Mouse (Mus musculus) kidney, embryonic 16.5 days (tissue): ENCODE data around the gene Ugt1a2. TPM values are rescaled to one million over a fixed set of nuclear protein-coding genes. Genes with fewer than 3 reads are reported as not detected.

Experiments
- ATAC-seq: fragments of 200-750 bp; cut with Nextera tagmentation; 2 replicates; pipeline ENCODE4 v1.8.0; 2017; ENCODE audit warnings: moderate TSS enrichment; ENCODE audit not compliant: low FRiP score, low TSS enrichment
- H3K27ac ChIP-seq: fragments of 300-500 bp; sonication (generic); 2 replicates; pipeline ENCODE4 v1.5.1; 2014; ENCODE audit warnings: low read length
- H3K27me3 ChIP-seq: fragments of 300-500 bp; sonication (generic); 2 replicates; pipeline ENCODE4 v1.6.1; 2014; ENCODE audit warnings: low read length, control low read depth, mixed read lengths; ENCODE audit not compliant: insufficient read depth
- H3K36me3 ChIP-seq: fragments of 300-500 bp; sonication (generic); 2 replicates; pipeline ENCODE4 v1.6.1; 2014; ENCODE audit warnings: low read length, control low read depth, mixed read lengths; ENCODE audit not compliant: insufficient read depth
- H3K4me1 ChIP-seq: fragments of 300-500 bp; sonication (generic); 2 replicates; pipeline ENCODE4 v1.6.1; 2014; ENCODE audit warnings: low read length, control low read depth, mixed read lengths; ENCODE audit not compliant: insufficient read depth
- H3K4me2 ChIP-seq: fragments of 300-500 bp; sonication (generic); replicated peaks from 2 replicates; pipeline ENCODE4 v1.6.1; 2014; ENCODE audit warnings: low read depth, low read length
- H3K4me3 ChIP-seq: fragments of 300-500 bp; sonication (generic); 2 replicates; pipeline ENCODE4 v1.5.1; 2014; ENCODE audit warnings: mild to moderate bottlenecking, low read length
- H3K9ac ChIP-seq: fragments of 300-500 bp; sonication (generic); replicated peaks from 2 replicates; pipeline ENCODE4 v1.6.1; 2014; ENCODE audit warnings: low read length
- H3K9me3 ChIP-seq: fragments of 300-500 bp; sonication (generic); 2 replicates; pipeline ENCODE4 v1.6.1; 2016; ENCODE audit warnings: low read length, control low read depth
- WGBS: fragments of 180-500 bp; shearing (Covaris S2); extraction: QIAGEN DNeasy Blood & Tissue Kit; methylation state at CpG from one replicate; pipeline ENCODE4 v1.1.7; 2014; 5-methylcytosine and 5-hydroxymethylcytosine counted together
- polyA plus RNA-seq: library from polyadenylated mRNA; unstranded; fragments of >200 nt; fragmentation: Nextera tagmentation; extraction: Ambion mirVana; gene quantifications from 2 replicates; pipeline ENCODE4 v1.2.1, GENCODE M21; 2015

Gene Ugt1a2
- polyA plus RNA-seq, 1 experiment from 2014 or later, result 84.9 TPM

DNA sequence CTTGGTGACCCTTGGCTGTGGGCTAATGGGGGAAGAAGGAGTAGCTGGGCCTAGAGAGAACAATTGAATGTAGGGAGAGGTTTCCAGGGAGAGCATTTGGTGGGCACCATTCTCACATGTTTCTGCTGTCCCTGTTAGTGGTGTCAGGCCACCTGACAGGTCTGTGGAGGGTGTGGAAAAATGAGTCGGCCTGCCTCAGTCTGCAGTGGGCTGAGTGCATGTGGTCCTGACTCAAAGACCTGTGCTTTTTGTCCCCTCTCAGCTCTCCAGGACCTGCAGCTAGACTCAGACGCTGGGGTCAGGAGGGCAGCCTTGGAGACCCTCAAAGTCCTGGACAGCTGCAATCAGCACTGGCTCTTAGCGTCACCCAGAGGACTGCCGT, 59.2 kb downstream of the Ugt1a2 start:
- Histone ChIP-seq H3K27me3 (no peaks in the 10 kb centered on the region), H3K9me3 (peaks cover 19% of the 10 kb centered on the region), H3K4me2 (no peak overlapping the region), H3K36me3 (peaks cover 50% of the 10 kb centered on the region), H3K4me1 (peaks cover 17% of the 10 kb centered on the region), H3K9ac (no peak overlapping the region), H3K27ac (peak overlapping the region; percentile 3; the same call in 1 of the 2 replicates), H3K4me3 (no peak overlapping the region)
- whole genome bisulfite sequencing, result 73% methylated on average over 4 of the region's 4 CpGs
- ATAC-seq, result peak; percentile 7; the same call in 1 of the 2 replicates

DNA sequence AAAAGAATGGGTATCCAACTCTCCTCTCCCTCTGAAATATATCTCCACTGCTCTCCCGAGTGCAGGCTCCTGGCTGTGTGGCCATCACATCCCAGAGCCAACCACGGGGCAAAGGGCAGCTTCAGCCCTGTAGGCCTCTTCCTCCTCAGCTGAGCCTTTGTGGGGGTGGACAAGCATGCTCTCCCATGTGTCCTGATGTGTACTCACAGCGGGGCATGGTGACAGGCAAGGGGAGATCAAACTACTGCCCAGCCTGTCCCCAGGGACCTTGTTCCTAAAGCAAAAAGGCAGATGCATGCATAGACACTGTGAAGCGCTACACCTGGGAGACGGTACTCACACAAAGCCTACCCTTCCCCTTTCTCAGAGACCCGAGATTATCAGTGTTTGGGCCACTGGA, 59.7 kb downstream of the Ugt1a2 start:
- no peak overlapping the region for H3K4me3 ChIP-seq
- H3K4me1 ChIP-seq, result peaks cover 17% of the 10 kb centered on the region
- H3K4me2 ChIP-seq, result no peak overlapping the region
- no peak overlapping the region for H3K9ac ChIP-seq
- peaks cover 14% of the 10 kb centered on the region for H3K9me3 ChIP-seq
- H3K27ac ChIP-seq, result no peak overlapping the region
- no peaks in the 10 kb centered on the region for H3K27me3 ChIP-seq
- ATAC-seq, result peak; percentile 10; the same call in 1 of the 2 replicates
- H3K36me3 ChIP-seq, result peaks cover 55% of the 10 kb centered on the region
- 75% methylated on average over 6 of the region's 6 CpGs for whole genome bisulfite sequencing

DNA sequence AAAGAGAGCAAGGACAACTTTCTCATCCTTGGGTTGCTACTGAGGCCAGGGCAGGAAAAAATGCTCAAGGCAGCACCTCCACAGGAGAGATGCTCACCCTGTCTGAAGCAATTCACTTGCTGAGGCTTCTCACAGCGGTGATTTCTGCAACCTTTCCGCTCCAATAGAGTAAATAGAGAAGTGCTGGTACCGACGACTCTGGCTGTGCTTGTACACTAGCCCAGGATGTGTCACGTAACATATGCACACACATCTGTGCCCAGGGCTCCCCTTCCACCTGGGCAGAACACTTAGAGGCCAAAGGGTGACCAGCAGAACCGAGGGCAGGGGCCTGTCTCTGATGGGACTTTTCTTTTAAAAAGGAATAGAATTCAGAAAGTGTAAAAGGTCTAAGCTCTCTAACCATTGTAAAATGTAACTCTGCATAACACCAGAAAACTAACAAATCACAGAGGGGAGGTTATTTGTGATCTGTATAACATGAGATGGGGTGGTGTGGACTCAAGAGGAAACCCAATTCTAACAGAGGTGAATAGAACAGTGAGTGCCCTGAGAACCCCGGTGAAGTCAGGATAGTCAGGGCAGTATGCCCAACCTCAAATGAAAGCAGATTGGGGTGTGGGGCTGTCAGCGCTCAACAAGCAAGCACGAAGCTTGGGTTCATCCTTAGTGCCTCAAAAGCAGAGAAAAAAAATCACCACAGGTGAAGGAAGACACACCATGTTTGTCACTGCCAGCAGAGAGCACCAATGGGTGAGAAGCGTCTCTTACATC, 60.4 kb downstream of the Ugt1a2 start:
- Histone ChIP-seq H3K4me3 (no peak overlapping the region), H3K9me3 (peaks cover 8% of the 10 kb centered on the region), H3K4me2 (no peak overlapping the region), H3K36me3 (peaks cover 62% of the 10 kb centered on the region), H3K4me1 (peaks cover 17% of the 10 kb centered on the region), H3K9ac (no peak overlapping the region), H3K27me3 (no peaks in the 10 kb centered on the region), H3K27ac (no peak overlapping the region)
- no peak for ATAC-seq
- WGBS, result 83% methylated on average over 10 of the region's 10 CpGs

DNA sequence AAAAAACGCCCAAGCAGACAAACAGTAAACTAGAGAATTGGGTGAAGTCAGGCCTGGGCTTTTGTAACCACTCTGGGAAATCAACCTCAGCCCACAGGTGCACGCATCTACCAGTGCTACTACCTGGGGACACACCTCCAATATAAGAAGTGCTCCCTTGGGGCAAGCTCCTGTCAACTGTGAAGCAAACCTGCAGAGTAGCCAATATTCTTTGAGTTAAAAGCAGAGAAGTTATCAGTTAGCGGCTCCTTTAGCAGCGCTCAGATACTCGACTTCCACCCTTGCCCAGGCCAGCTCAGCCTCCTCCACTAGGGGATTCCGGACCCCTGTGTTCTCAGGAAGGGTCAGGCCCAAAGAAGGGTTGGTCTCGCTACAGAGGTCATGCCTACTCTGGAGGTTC, 61.3 kb downstream of the Ugt1a2 start:
- no peak overlapping the region for H3K4me2 ChIP-seq
- no peak overlapping the region for H3K4me3 ChIP-seq
- no peaks in the 10 kb centered on the region for H3K9me3 ChIP-seq
- H3K27me3 ChIP-seq, result no peaks in the 10 kb centered on the region
- H3K36me3 ChIP-seq, result peaks cover 71% of the 10 kb centered on the region
- ATAC-seq, result no peak
- 87% methylated on average over 7 of the region's 7 CpGs for WGBS
- H3K9ac ChIP-seq, result no peak overlapping the region
- H3K4me1 ChIP-seq, result peaks cover 17% of the 10 kb centered on the region
- H3K27ac ChIP-seq, result no peak overlapping the region

DNA sequence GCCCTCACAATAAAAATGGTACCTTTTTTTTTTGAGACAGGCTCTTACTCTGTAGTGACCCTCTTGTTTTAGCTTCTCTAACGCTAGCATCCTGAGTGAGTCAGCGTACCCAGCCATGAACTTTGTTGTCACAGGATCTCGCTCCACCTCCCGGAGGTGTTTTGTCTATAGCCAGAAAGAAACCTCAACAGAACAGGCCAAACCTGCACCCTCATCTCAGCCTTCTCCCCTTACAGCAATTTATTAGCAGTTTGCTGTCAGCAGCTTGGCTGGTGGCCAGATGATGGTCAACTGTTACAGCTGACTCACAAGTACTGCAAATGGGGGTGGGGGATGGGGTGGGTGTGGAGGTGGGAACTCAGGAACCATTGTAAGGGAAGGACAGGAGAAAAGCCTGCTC, 61.9 kb downstream of the Ugt1a2 start:
- WGBS, result 54% methylated on average over 4 of the region's 4 CpGs
- Histone ChIP-seq H3K9ac (no peak overlapping the region), H3K4me1 (peaks cover 17% of the 10 kb centered on the region), H3K4me3 (no peak overlapping the region), H3K36me3 (peaks cover 77% of the 10 kb centered on the region), H3K27ac (no peak overlapping the region), H3K9me3 (no peaks in the 10 kb centered on the region), H3K27me3 (no peaks in the 10 kb centered on the region), H3K4me2 (no peak overlapping the region)
- ATAC-seq, result no peak

DNA sequence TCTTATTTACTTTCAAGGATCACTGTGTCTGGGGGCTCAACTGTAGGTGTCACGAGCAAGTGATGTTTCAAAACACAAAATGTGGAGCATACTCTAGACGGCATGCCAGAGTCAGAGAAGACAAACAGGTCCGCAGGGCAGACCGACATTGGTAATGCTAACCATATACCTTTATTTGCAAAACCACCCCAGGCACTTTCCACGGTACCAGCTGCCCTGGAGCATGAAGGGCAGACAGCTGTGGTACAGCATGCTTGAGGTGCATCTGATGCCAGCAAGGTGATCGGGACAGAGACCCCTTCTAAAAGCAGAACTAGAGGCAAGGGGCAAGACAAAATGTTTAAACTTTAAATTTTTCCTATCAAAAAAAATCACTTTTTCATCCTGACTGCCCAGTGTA, 62.6 kb downstream of the Ugt1a2 start:
- no peaks in the 10 kb centered on the region for H3K27me3 ChIP-seq
- whole genome bisulfite sequencing, result 73% methylated on average over 6 of the region's 6 CpGs
- no peak overlapping the region for H3K9ac ChIP-seq
- H3K36me3 ChIP-seq, result peaks cover 84% of the 10 kb centered on the region
- no peak overlapping the region for H3K4me2 ChIP-seq
- H3K9me3 ChIP-seq, result no peaks in the 10 kb centered on the region
- H3K27ac ChIP-seq, result no peak overlapping the region
- no peak overlapping the region for H3K4me3 ChIP-seq
- H3K4me1 ChIP-seq, result peaks cover 17% of the 10 kb centered on the region
- ATAC-seq, result no peak

DNA sequence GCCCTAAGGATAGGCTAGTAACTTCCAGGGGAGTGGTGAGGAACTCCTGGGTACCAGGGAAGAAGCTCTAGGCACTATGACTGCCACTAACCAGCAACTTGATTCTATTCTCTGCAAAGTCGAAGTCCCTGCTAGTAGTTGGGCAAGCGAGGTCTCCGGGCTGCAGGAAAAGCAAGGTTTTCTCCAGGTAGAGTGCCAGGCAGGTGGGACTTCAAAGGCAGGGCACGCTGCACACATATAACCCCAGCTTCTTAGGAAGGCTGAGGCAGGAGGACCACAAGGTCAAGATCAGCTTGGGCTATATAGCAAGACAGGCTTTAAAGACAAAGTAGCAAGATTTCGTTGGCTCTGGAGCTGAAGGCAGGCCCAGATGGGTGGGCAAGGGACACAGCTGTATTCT, 63.4 kb downstream of the Ugt1a2 start:
- ATAC-seq, result no peak
- Histone ChIP-seq H3K4me1 (peaks cover 17% of the 10 kb centered on the region), H3K4me3 (no peak overlapping the region), H3K27ac (no peak overlapping the region), H3K27me3 (no peaks in the 10 kb centered on the region), H3K9ac (no peak overlapping the region), H3K4me2 (no peak overlapping the region), H3K36me3 (peaks cover 92% of the 10 kb centered on the region), H3K9me3 (no peaks in the 10 kb centered on the region)
- WGBS, result 92% methylated on average over 5 of the region's 5 CpGs

DNA sequence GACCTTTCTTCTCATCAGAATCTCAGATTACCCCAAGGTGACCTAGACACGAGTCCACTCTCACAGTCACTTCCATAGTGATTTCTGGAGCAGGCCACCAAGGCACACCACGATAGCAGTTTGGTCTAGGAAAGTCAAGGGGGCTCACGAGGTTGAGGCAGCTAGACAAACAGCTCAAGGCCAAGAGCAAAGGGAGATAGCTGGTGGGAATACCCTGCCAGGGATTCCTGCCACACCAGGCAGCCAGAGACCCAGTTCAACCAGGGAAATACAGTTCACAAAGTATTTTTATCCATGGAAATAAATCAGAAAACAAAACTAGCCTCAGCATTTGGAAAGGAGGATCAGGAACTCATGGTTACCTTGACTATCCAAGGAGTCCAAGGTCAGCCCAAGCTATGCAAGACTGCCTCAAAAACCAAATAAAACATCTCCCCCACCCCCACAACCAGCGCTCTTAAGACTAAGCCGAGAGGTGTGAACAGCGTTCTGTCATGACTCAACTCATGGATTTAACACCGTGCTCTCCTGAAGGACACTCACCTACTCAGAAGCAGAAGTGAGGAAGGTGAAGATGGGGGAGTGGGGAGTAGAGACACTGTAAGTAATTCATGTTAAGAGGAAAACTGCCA, 64.0 kb downstream of the Ugt1a2 start:
- 83% methylated on average over 7 of the region's 7 CpGs for WGBS
- Histone ChIP-seq H3K9ac (no peak overlapping the region), H3K9me3 (no peaks in the 10 kb centered on the region), H3K4me3 (no peak overlapping the region), H3K27me3 (no peaks in the 10 kb centered on the region), H3K4me2 (no peak overlapping the region), H3K36me3 (peaks cover 98% of the 10 kb centered on the region), H3K4me1 (peaks cover 13% of the 10 kb centered on the region), H3K27ac (no peak overlapping the region)
- ATAC-seq, result no peak

DNA sequence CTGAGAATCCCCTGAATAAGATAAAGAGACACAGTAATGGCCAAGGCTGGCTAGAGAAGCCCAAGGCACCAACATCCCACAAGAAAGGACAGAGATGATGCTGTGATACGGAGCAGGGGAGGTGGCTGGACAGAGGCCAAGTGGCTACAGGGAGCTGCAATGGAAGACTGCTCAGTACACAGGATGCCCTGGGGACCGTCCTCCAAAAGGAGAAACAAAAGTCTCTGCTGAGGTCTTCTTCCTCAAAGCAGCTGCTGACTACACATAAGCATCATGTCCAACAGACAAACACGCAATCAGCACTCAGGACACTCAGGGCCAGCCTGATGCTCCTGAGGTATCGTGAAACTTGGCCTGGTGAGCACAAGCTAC, 64.5 kb downstream of the Ugt1a2 start:
- H3K27me3 ChIP-seq, result no peaks in the 10 kb centered on the region
- H3K4me2 ChIP-seq, result no peak overlapping the region
- 79% methylated on average over 4 of the region's 4 CpGs for WGBS
- no peak overlapping the region for H3K9ac ChIP-seq
- H3K4me3 ChIP-seq, result no peak overlapping the region
- H3K27ac ChIP-seq, result no peak overlapping the region
- H3K9me3 ChIP-seq, result no peaks in the 10 kb centered on the region
- H3K4me1 ChIP-seq, result peaks cover 8% of the 10 kb centered on the region; the same call in 1 of the 2 replicates
- ATAC-seq, result no peak
- peaks cover 98% of the 10 kb centered on the region for H3K36me3 ChIP-seq

DNA sequence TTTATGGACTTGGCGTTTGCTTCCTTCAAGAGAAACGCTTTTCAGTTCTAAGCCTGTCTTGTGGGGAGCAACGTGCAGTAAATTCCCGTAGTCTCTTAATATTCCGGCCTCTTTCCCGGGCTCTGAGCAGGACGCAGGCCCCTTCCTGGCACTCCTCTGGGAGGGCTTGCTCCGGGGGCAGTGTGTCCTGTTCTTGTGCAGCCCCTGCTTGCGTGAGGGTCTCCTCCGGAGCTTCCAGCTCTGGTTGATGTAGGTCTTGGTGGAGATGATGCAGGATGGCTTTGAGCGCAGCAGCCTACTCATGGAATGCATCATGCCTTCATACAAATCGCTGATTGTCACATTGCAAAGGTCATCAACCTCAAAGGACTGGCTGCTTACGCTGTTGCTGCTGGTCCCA, 65.7 kb downstream of the Ugt1a2 start:
- H3K27me3 ChIP-seq, result no peaks in the 10 kb centered on the region
- 0 out of 2 replicates have a peak, but pooled peaks cover 4% of the 10 kb centered on the region for H3K4me1 ChIP-seq
- no peak overlapping the region for H3K4me2 ChIP-seq
- no peaks in the 10 kb centered on the region for H3K9me3 ChIP-seq
- ATAC-seq, result no peak
- WGBS, result 86% methylated on average over 13 of the region's 13 CpGs
- peaks cover 90% of the 10 kb centered on the region for H3K36me3 ChIP-seq
- H3K27ac ChIP-seq, result no peak overlapping the region
- H3K9ac ChIP-seq, result no peak overlapping the region
- no peak overlapping the region for H3K4me3 ChIP-seq
